In the genomic region with DNA sequence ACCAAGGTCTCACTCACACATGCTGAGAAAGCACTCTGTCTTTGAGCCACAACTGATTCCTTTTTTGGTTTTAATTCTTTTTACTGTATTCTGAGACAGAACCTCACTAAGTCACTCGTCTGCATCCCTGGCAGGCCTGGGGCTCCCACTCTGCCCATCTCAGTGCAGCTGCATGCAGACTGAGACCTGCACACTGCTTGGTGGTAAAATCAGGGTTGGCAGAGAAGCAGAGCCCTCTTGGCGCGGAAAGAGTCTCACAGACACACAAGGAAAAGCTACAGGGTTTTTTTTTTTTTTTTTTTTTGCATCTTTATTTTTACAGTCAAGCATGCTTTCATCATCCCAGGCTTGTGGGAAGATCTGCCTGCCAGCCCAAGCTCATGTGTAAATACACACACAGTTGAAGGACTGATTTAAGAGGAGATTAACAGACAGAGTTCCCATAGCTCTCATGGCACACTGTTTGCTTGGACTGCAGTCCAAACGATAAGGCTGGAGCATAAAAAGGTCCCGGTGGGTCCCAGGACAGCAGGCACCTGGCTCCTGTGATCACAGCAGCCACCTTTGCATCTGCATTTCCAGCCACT, we compare ENCODE assay signal across 13 mouse cellular contexts. TPM values are rescaled to one million over a fixed set of nuclear protein-coding genes. Genes with fewer than 3 reads are reported as not detected.
A peak's percentile ranks its signal among the peaks of the same experiment; 100 is the strongest.
DNase-seq lines count a peak whose midpoint lies in the region; ATAC-seq and TF ChIP-seq lines count a peak whose summit lies in the region.
"Had no signal": no experiment of that assay in that cellular context is flagged by ENCODE, and none has a peak within 500 bp of the region (broad histone marks: within the 10 kb centered on the region; RNA-seq: fewer than 3 reads in every experiment).

A gene (plus strand): TSS at position 443 of the 587 bp plus-strand sequence.

- H3K27me3 ChIP-seq in lung, embryonic 14.5 days (ENCODE audit: insufficient read depth, low read length), result no peaks in the 10 kb centered on the region
- no peaks in the 10 kb centered on the region for H3K27me3 ChIP-seq in intestine, embryonic 14.5 days (replicated peaks; ENCODE audit: control insufficient read depth, insufficient read depth, low read length)
- H3K27me3 ChIP-seq: CH12.LX had no signal

- no peak within 1 kb of the TSS for H3K27ac ChIP-seq in lung, embryonic 14.5 days (ENCODE audit: low read depth)
- H3K27ac ChIP-seq in intestine, embryonic 14.5 days (ENCODE audit: low read depth), result peak within 1 kb of the TSS; percentile 59
- H3K27ac ChIP-seq in layer of hippocampus, adult 2 months, result no peak within 1 kb of the TSS
- H3K27ac ChIP-seq: hindbrain, embryonic 14.5 days; kidney, postnatal 0 days had no signal

- peak; percentile 15 for DNase-seq in lung, embryonic 14.5 days
- DNase-seq in lung, postnatal 10 days, result no peak
- peak; percentile 34 for DNase-seq in brain, embryonic 18.5 days (ENCODE audit: low read depth, low spot score)
- peak; percentile 55 for DNase-seq in intestine, embryonic 14.5 days (ENCODE audit: low spot score)
- DNase-seq in right cerebral cortex, postnatal 10 days (ENCODE audit: low spot score in 2 of 2), result peak; percentile 61 to 65
- DNase-seq in kidney, postnatal 4 days, result no peak
- DNase-seq in layer of hippocampus, adult 2 months (ENCODE audit: low spot score in 2 of 2), result no peak
- DNase-seq: cerebellum, postnatal 36 days had no signal

- peak; percentile 21; the same call in 1 of the 2 replicates for ATAC-seq in lung, embryonic 14.5 days (ENCODE audit: insufficient read depth)
- ATAC-seq in intestine, embryonic 14.5 days (replicated peaks; ENCODE audit: low FRiP score, low TSS enrichment, low read depth), result no peak

- no peak within 1 kb of the TSS for H3K4me2 ChIP-seq in lung, embryonic 14.5 days
- no peak within 1 kb of the TSS for H3K4me2 ChIP-seq in intestine, embryonic 14.5 days (ENCODE audit: low read length)
- H3K4me2 ChIP-seq: heart, embryonic 12.5 days; hindbrain, embryonic 14.5 days had no signal

- no peaks in the 10 kb centered on the region for H3K36me3 ChIP-seq in lung, embryonic 14.5 days (ENCODE audit: insufficient read depth)
- no peaks in the 10 kb centered on the region for H3K36me3 ChIP-seq in intestine, embryonic 14.5 days (ENCODE audit: control insufficient read depth, insufficient read depth, low read length)
- H3K36me3 ChIP-seq: heart, embryonic 12.5 days had no signal

- H3K9ac ChIP-seq in lung, embryonic 14.5 days, result no peak within 1 kb of the TSS
- no peak within 1 kb of the TSS for H3K9ac ChIP-seq in intestine, embryonic 14.5 days (ENCODE audit: low read length)
- H3K9ac ChIP-seq: heart, embryonic 12.5 days; hindbrain, embryonic 14.5 days had no signal

- no peak within 1 kb of the TSS for H3K4me3 ChIP-seq in lung, embryonic 14.5 days (ENCODE audit: low read depth, low read length)
- H3K4me3 ChIP-seq in intestine, embryonic 14.5 days (ENCODE audit: low read depth, low read length), result no peak within 1 kb of the TSS
- no peak within 1 kb of the TSS for H3K4me3 ChIP-seq in layer of hippocampus, adult 2 months
- H3K4me3 ChIP-seq: heart, embryonic 12.5 days had no signal

- no peak for TF ChIP-seq CTCF in lung, embryonic 14.5 days (IDR thresholded peaks at IDR 0.05; ENCODE audit: low read depth)
- TF ChIP-seq CTCF in layer of hippocampus, adult 2 months (conservative IDR thresholded peaks at IDR 0.05), result no peak

- H3K9me3 ChIP-seq in lung, embryonic 14.5 days (ENCODE audit: low read depth, low read length), result no peaks in the 10 kb centered on the region
- peaks cover 3% of the 10 kb centered on the region; the same call in 1 of the 2 replicates for H3K9me3 ChIP-seq in intestine, embryonic 14.5 days (ENCODE audit: control insufficient read depth, low read length)
- H3K9me3 ChIP-seq: heart, embryonic 12.5 days had no signal

- 22% methylated on average over 5 of the region's 5 CpGs for WGBS in lung, embryonic 14.5 days
- WGBS in intestine, embryonic 14.5 days, result 30% methylated on average over 5 of the region's 5 CpGs

- H3K4me1 ChIP-seq in lung, embryonic 14.5 days (ENCODE audit: insufficient read depth), result peaks cover 5% of the 10 kb centered on the region; the same call in 1 of the 2 replicates
- peaks cover 24% of the 10 kb centered on the region for H3K4me1 ChIP-seq in intestine, embryonic 14.5 days (replicated peaks; ENCODE audit: control insufficient read depth, insufficient read depth, low read length)

RNA-seq across cellular contexts. Expression of the gene that starts here (rescaled TPM):
- 0.69 and 1.0 TPM in 2 replicates for polyA plus RNA-seq in lung, embryonic 14.5 days (2014; fragmentation: Nextera tagmentation; extraction: Ambion mirVana)
- 2.1 and 471 TPM in 2 replicates for polyA plus RNA-seq in intestine, embryonic 14.5 days (2014; fragmentation: Nextera tagmentation; extraction: Ambion mirVana)
- not detected for total RNA-seq in layer of hippocampus, adult 2 months (2021)
- total RNA-seq: CH12.LX; neutrophil, adult 5-6 weeks had no signal
- polyA plus RNA-seq: hindbrain, embryonic 14.5 days; kidney, postnatal 0 days had no signal

Comparison
In these comparisons a context has a peak if more than half of its experiments do, and no peak if none do; other contexts are left out.
1. DNase-seq: peak in lung, embryonic 14.5 days (single experiment), brain, embryonic 18.5 days (single experiment), intestine, embryonic 14.5 days (single experiment) and right cerebral cortex, postnatal 10 days (2 of 2); none in lung, postnatal 10 days (single experiment), kidney, postnatal 4 days (0 of 2) and layer of hippocampus, adult 2 months (0 of 2).